Mouse (Mus musculus) hindbrain, embryonic 15.5 days (tissue): ENCODE data around the gene Tas1r3. TPM values are rescaled to one million over a fixed set of nuclear protein-coding genes. Genes with fewer than 3 reads are reported as not detected.

Experiments used
- ATAC-seq: fragments of 200-750 bp; cut with Nextera tagmentation; 2 replicates; pipeline ENCODE4 v1.8.0; 2017; ENCODE audit warnings: low read depth, moderate number of reproducible peaks, moderate TSS enrichment; ENCODE audit not compliant: low FRiP score
- H3K27ac ChIP-seq: fragments of 300-500 bp; sonication (generic); replicated peaks from 2 replicates; pipeline ENCODE4 v1.5.1; 2015; ENCODE audit warnings: mild to moderate bottlenecking, inconsistent platforms
- H3K27me3 ChIP-seq: fragments of 300-500 bp; sonication (generic); 2 replicates; pipeline ENCODE4 v1.6.1; 2015; ENCODE audit warnings: control low read depth, inconsistent platforms
- H3K36me3 ChIP-seq: fragments of 300-500 bp; sonication (generic); 2 replicates; pipeline ENCODE4 v1.6.1; 2015; ENCODE audit warnings: control low read depth, inconsistent platforms
- H3K4me1 ChIP-seq: fragments of 300-500 bp; sonication (generic); replicated peaks from 2 replicates; pipeline ENCODE4 v1.6.1; 2015; ENCODE audit warnings: control low read depth, inconsistent platforms
- H3K4me2 ChIP-seq: fragments of 300-500 bp; sonication (generic); 2 replicates; pipeline ENCODE4 v1.6.1; 2015; ENCODE audit warnings: moderate library complexity, mild to moderate bottlenecking, inconsistent platforms
- H3K4me3 ChIP-seq: fragments of 300-500 bp; sonication (generic); 2 replicates; pipeline ENCODE4 v1.5.1; 2015; ENCODE audit warnings: mild to moderate bottlenecking, inconsistent platforms
- H3K9ac ChIP-seq: fragments of 300-500 bp; sonication (generic); 2 replicates; pipeline ENCODE4 v1.6.1; 2015; ENCODE audit warnings: inconsistent platforms
- H3K9me3 ChIP-seq: fragments of 300-500 bp; sonication (generic); 2 replicates; pipeline ENCODE4 v1.6.1; 2016; ENCODE audit warnings: control low read depth, inconsistent platforms
- WGBS: fragments of 180-500 bp; shearing (Covaris S2); methylation state at CpG from one replicate; pipeline ENCODE4 v1.1.7; 2015; 5-methylcytosine and 5-hydroxymethylcytosine counted together
- polyA plus RNA-seq: library from polyadenylated mRNA; unstranded; fragments of >200 nt; fragmentation: Nextera tagmentation; extraction: Ambion mirVana; gene quantifications from 2 replicates; pipeline ENCODE4 v1.2.1, GENCODE M21; 2015

Gene Tas1r3
- polyA plus RNA-seq, 1 experiment from 2014 or later: 0.54 TPM

DNA sequence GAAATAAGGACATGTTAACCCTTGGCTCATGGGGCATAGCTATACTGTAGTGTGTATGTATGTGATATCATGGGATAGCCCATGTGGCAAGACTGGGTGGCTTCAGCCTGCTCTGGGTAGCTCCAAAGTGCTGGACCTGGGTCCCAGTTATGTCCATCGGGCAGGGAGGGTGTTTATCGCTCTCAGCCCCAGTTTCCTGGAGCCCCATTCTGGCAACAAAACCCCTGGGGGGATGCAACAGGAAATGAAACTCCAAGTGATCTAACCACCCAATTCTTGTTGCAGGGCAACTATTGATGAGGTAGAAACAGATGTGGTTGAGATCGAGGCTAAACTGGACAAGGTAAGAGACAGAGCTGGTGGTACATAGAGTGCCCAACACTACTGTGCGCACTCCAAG is 32.7 kb upstream of the Tas1r3 start:
- ATAC-seq: no peak
- H3K27ac ChIP-seq: no peak overlapping the region
- WGBS: 98% methylated on average over 4 of the region's 4 CpGs
- H3K36me3 ChIP-seq: peaks cover 45% of the 10 kb centered on the region
- peaks cover 37% of the 10 kb centered on the region for H3K4me1 ChIP-seq
- H3K4me3 ChIP-seq: 0 out of 2 replicates have a peak overlapping the region, but pooled peaks have one; percentile 87
- no peak overlapping the region for H3K9ac ChIP-seq
- H3K9me3 ChIP-seq: no peaks in the 10 kb centered on the region
- H3K27me3 ChIP-seq: no peaks in the 10 kb centered on the region
- peak overlapping the region; percentile 99 for H3K4me2 ChIP-seq

DNA sequence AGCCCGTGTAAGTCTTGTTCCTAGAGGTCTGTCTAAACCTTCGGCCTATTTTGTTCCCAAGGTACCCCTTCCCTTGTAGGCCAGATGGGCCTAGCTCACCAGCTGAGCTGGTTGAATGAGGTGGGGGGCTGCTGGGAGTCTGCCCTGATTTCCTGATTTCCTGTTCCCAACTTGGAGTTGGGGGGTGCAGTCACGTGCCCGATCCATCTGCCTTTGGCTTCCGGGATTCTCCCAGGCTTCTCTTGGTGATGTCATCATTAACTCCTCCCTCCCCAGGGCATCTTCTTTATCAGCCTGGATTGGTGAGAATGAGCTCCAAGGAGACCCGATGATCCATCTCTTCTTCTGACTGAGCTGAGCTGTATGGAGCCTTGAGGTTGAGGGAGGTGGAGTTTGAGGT is 32.1 kb upstream of the Tas1r3 start:
- Histone ChIP-seq H3K4me2 (peak overlapping the region; percentile 99), H3K4me1 (peaks cover 43% of the 10 kb centered on the region), H3K9me3 (no peaks in the 10 kb centered on the region), H3K4me3 (peak overlapping the region; percentile 87), H3K36me3 (peaks cover 38% of the 10 kb centered on the region), H3K27ac (peak overlapping the region; percentile 52), H3K27me3 (no peaks in the 10 kb centered on the region), H3K9ac (peak overlapping the region; percentile 95; the same call in 1 of the 2 replicates)
- WGBS: 19% methylated on average over 6 of the region's 6 CpGs
- no peak for ATAC-seq

DNA sequence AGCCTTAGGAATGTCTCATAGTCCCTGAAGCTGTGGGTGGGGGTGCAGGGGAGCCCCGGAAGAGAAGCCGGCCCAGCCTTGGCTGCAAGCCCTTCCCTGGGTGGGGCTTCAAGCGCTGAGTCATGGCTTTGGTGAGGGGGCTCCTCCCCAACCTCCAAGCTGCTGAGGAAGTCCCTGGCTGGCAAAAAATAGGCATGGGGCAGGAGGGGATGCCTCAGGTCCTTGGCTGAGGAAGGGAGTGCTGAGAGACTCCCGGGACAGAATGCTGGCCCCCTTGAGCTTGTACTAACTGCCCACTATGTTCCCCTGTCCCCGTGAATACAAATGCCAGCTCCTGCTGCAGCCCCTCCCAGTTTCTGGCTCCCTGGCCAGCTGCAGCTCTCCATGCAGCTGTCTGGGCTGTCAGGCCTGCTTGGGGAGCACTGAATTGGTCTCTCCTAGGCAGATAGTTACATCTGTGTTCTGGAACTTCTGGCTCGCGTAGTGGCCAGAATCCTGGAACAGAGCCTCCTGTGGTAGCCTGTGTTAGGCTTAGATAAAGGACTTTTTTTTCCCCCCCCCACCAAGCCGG is 31.2 kb upstream of the Tas1r3 start:
- peaks cover 51% of the 10 kb centered on the region for H3K4me1 ChIP-seq
- H3K27me3 ChIP-seq: no peaks in the 10 kb centered on the region
- peak overlapping the region; percentile 95; the same call in 1 of the 2 replicates for H3K9ac ChIP-seq
- 23% methylated on average over 8 of the region's 8 CpGs for WGBS
- peak overlapping the region; percentile 52 for H3K27ac ChIP-seq
- H3K4me3 ChIP-seq: peak overlapping the region; percentile 87
- H3K36me3 ChIP-seq: peaks cover 36% of the 10 kb centered on the region
- no peaks in the 10 kb centered on the region for H3K9me3 ChIP-seq
- peak overlapping the region; percentile 99 for H3K4me2 ChIP-seq
- ATAC-seq: no peak

DNA sequence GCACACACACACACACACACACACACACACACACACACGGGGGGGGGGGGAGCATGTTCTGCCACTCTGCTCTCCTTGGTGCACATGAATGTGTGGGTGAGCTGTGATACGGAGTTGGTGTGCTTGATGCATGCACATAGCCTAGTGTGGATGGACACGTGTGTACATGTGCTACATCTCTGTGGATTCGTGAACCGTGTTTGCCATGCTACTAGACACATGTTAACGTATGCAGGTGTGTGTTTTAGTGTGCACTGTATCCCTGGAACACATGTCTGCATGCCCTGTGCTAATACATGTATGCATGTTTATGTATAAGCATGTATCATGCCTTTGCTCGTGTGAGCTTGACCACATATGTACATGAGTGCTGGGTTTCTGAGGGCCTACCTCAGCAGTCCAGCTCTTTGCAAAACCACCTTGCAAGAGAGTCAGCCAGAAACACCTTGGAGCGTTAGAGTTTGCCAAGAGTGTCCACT is 30.1 kb upstream of the Tas1r3 start:
- Histone ChIP-seq H3K4me1 (peaks cover 52% of the 10 kb centered on the region), H3K27ac (no peak overlapping the region), H3K27me3 (no peaks in the 10 kb centered on the region), H3K4me2 (peak overlapping the region; percentile 99), H3K36me3 (peaks cover 36% of the 10 kb centered on the region), H3K9ac (peak overlapping the region; percentile 95), H3K9me3 (no peaks in the 10 kb centered on the region), H3K4me3 (peak overlapping the region; percentile 87)
- ATAC-seq: no peak
- 65% methylated on average over 8 of the region's 8 CpGs for WGBS

DNA sequence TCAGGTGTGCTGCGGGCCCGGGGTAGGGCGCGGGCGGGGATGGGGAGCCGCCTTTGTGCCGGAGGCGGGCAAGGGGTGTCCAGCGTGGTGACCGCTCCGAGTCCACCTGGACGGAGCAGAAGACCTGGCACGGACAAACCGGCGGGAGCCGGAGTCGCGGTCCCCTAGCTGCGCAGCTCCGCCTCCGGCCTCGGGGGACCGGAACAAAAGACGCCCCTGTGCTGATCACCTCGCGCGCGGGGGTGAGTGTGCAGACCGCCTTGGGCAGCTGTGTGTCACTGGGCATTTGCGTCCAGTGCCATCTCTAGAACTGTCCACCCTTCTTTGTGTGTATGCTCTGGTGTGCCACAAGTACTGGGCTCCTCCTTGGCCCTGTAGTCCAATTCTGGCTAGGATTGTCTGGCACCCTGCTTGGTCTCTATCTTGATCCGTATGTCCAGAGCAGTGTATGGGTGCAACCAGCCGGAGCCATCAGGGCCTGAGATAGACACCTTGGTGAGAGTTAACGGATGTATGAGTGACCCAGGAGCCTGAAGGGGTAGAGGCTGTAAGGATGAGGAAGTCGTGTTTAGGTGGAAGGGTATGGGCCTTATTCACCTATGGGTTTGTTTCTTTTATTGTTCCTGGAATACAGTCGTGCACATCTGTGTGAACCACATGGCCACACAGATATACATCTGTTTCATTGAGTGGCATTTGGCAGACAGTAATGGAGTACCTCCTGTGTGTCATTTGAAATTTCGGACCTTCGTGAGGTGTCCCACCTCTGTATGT is 29.5 kb upstream of the Tas1r3 start:
- Histone ChIP-seq H3K4me2 (peak overlapping the region; percentile 99), H3K9me3 (no peaks in the 10 kb centered on the region), H3K27me3 (no peaks in the 10 kb centered on the region), H3K4me3 (peak overlapping the region; percentile 87), H3K36me3 (peaks cover 38% of the 10 kb centered on the region), H3K9ac (peak overlapping the region; percentile 95), H3K27ac (peak overlapping the region; percentile 100), H3K4me1 (peaks cover 52% of the 10 kb centered on the region)
- ATAC-seq: peak; percentile 35; the same call in 1 of the 2 replicates
- WGBS: 4% methylated on average over 37 of the region's 37 CpGs

DNA sequence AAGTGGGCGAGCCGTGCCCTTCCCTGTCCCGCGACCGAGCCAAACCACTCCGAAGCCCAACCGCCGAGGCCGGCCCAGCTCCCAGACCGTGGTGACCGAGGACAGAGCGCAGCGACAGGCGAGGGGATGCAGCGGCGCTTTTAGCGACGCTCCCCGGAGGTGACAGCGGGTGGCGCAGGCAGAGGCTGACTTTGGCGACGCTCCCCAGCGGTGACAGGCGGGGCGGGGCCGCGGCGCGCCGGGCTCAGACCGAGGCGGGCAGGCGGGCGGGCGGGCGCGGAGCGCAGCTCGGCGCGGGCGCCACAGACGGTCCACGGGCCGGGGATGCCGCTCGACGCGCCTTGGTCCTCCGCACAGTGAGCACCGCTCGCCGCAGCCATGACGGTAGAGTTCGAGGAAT is 28.9 kb upstream of the Tas1r3 start:
- H3K4me2 ChIP-seq: peak overlapping the region; percentile 99
- no peaks in the 10 kb centered on the region for H3K9me3 ChIP-seq
- no peaks in the 10 kb centered on the region for H3K27me3 ChIP-seq
- peak; percentile 85 for ATAC-seq
- WGBS: under 1% methylated on average over 54 of the region's 56 CpGs
- peaks cover 43% of the 10 kb centered on the region for H3K36me3 ChIP-seq
- H3K4me3 ChIP-seq: peak overlapping the region; percentile 87
- peak overlapping the region; percentile 95 for H3K9ac ChIP-seq
- peaks cover 52% of the 10 kb centered on the region for H3K4me1 ChIP-seq
- peak overlapping the region; percentile 100 for H3K27ac ChIP-seq

DNA sequence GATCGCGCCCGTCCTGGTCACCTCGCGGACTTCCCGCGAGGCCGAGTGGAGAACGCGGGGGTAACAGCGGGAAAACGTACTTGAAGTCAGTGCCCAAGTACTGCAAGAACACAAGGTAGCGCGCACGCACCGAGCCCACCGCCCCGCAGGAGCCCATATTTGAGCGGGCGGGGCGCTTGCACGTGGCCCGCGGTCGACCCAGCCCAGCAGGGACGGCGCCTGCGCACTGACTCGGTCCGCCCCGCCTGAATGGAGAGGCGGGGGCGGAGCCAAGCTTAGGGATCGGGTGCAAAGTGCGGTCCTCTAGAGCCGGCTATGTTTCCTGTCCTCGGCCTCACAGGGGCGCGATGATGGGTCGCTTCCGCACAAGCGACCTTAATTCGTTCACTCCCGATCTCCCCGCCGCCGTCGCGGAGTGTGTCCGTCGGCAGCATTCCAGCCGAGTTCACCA is 28.4 kb upstream of the Tas1r3 start, which contains the start of the genes Pusl1 and Acap3:
Gene Pusl1, minus strand, starts transcription at position 231 of the 451 bp plus-strand sequence.
Gene Acap3, plus strand, starts transcription at position 272 of the 451 bp plus-strand sequence.
- peak; percentile 86 for ATAC-seq
- no peaks in the 10 kb centered on the region for H3K9me3 ChIP-seq
- H3K27me3 ChIP-seq: no peaks in the 10 kb centered on the region
- peaks cover 52% of the 10 kb centered on the region for H3K4me1 ChIP-seq
- peak within 1 kb of the TSS; percentile 95 for H3K9ac ChIP-seq
- WGBS: under 1% methylated on average over 52 of the region's 52 CpGs
- peak within 1 kb of the TSS; percentile 87 for H3K4me3 ChIP-seq
- peak within 1 kb of the TSS; percentile 99 for H3K4me2 ChIP-seq
- peak within 1 kb of the TSS; percentile 100 for H3K27ac ChIP-seq
- H3K36me3 ChIP-seq: peaks cover 43% of the 10 kb centered on the region

DNA sequence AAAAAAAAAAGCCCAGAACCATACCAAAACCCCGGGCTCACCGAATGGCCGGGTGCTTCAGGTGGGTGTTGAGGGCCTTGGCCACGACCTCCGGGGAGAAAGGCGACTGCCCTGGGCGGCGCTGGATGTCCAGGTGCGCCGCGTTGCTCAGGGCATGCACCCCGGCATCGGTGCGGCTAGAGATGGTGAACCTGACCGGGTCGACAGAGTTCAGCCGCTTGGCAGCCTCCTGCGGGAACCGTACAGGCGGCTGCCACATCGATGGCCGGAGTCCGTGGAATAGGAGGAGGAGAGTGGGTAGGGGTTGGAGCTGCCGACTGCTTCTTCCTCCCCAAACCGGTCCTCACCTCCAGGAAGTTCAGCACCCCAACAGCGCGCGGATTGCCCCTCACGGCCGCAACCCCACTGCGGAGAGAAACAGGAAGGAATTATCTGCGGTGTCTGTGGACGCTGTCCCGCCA is 27.9 kb upstream of the Tas1r3 start:
- H3K9ac ChIP-seq: peak overlapping the region; percentile 95
- ATAC-seq: no peak; the same call in 1 of the 2 replicates
- H3K27me3 ChIP-seq: no peaks in the 10 kb centered on the region
- under 1% methylated on average over 34 of the region's 34 CpGs for WGBS
- H3K4me1 ChIP-seq: peaks cover 52% of the 10 kb centered on the region
- no peaks in the 10 kb centered on the region for H3K9me3 ChIP-seq
- peak overlapping the region; percentile 87 for H3K4me3 ChIP-seq
- peaks cover 43% of the 10 kb centered on the region for H3K36me3 ChIP-seq
- peak overlapping the region; percentile 100; the same call in 1 of the 2 replicates for H3K27ac ChIP-seq
- peak overlapping the region; percentile 99 for H3K4me2 ChIP-seq

DNA sequence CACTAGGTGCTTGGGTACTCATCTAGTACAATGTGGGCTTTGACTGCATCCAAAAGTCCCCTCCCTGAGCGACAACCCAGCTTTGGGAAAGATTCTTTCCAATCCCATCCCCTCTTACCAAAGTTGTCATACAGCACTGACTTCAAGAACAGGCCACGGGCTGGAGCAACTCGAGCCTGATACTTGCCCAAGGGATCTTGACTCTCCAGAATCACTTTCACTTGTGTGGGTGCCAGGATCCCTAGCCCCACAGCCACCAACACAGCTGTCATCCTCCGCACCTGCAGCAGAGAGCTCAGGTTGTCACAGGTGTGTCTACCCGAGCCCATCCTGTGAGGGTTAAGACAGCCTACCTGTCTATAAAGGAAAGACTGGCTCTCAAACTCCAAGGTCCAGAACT is 26.2 kb upstream of the Tas1r3 start:
- peaks cover 35% of the 10 kb centered on the region for H3K4me1 ChIP-seq
- no peak overlapping the region for H3K4me2 ChIP-seq
- no peak for ATAC-seq
- no peaks in the 10 kb centered on the region for H3K27me3 ChIP-seq
- no peaks in the 10 kb centered on the region for H3K9me3 ChIP-seq
- no peak overlapping the region for H3K4me3 ChIP-seq
- no peak overlapping the region for H3K9ac ChIP-seq
- WGBS: 87% methylated on average over 5 of the region's 5 CpGs
- H3K36me3 ChIP-seq: peaks cover 55% of the 10 kb centered on the region
- no peak overlapping the region for H3K27ac ChIP-seq

DNA sequence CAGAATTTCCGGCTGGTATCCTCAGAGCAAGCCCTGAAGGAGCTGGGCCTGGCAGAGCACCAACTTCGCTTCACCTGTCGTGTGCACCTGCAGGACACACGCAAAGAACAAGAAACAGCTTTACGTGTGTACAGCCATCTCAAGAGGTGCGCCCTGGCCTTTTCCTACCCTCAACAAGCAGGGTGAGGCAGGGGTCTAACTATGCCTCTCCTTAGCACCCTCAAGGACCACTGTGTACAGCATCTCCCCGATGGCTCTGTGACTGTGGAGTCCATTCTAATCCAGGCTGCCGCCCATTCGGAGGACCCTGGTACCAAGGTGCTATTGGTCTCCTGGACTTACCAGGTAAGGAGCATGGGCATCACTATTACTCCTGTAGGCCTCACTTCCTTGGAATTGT is 25.0 kb upstream of the Tas1r3 start:
- Histone ChIP-seq H3K4me3 (no peak overlapping the region), H3K4me2 (no peak overlapping the region), H3K4me1 (peaks cover 23% of the 10 kb centered on the region), H3K36me3 (peaks cover 58% of the 10 kb centered on the region), H3K27me3 (no peaks in the 10 kb centered on the region), H3K9me3 (no peaks in the 10 kb centered on the region), H3K9ac (no peak overlapping the region), H3K27ac (no peak overlapping the region)
- 96% methylated on average over 9 of the region's 9 CpGs for WGBS
- no peak for ATAC-seq

DNA sequence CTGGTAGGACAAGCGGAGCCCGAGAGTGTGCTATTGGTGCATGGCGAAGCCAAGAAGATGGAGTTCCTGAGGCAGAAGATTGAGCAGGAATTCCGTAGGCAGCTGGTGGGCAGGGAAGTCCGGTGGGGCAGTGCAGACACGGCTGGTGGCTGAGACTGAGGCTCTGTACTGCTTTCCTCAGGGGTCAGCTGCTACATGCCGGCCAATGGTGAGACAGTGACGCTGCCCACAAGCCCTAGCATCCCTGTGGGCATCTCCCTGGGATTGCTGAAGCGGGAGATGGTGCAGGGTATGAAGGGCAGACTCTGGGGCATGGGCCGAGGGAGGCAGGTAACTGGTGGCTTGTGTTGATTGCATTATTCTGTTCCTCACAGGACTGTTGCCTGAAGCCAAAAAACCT is 24.5 kb upstream of the Tas1r3 start:
- peaks cover 18% of the 10 kb centered on the region for H3K4me1 ChIP-seq
- no peak overlapping the region for H3K9ac ChIP-seq
- no peaks in the 10 kb centered on the region for H3K9me3 ChIP-seq
- no peak overlapping the region for H3K27ac ChIP-seq
- no peaks in the 10 kb centered on the region for H3K27me3 ChIP-seq
- 92% methylated on average over 10 of the region's 10 CpGs for WGBS
- H3K4me2 ChIP-seq: no peak overlapping the region
- H3K36me3 ChIP-seq: peaks cover 58% of the 10 kb centered on the region
- no peak overlapping the region for H3K4me3 ChIP-seq
- ATAC-seq: no peak

DNA sequence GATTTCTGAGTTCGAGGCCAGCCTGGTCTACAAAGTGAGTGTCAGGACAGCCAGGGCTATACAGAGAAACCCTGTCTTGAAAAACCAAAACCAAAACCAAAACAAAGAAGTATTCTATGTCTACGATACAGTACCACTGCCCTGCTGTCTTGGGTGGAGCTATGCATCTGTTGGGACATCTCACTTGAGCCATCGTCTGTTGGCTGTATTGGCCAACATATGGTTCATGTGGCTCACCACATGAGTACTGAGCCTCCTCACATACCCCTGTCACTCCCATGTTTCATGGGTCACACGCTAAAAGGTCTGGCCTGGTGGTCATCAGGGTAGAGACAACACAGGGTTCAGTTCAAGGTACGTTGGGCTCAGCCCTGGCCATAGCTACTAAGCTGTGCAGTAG is 23.2 kb upstream of the Tas1r3 start:
- no peak for ATAC-seq
- 92% methylated on average over 5 of the region's 5 CpGs for WGBS
- Histone ChIP-seq H3K4me1 (peaks cover 18% of the 10 kb centered on the region), H3K9ac (no peak overlapping the region), H3K4me3 (no peak overlapping the region), H3K4me2 (no peak overlapping the region), H3K36me3 (peaks cover 58% of the 10 kb centered on the region), H3K27ac (no peak overlapping the region), H3K27me3 (no peaks in the 10 kb centered on the region), H3K9me3 (no peaks in the 10 kb centered on the region)
